Mouse (Mus musculus): ENCODE data around the gene Kif26a.

Gene Kif26a

DNA sequence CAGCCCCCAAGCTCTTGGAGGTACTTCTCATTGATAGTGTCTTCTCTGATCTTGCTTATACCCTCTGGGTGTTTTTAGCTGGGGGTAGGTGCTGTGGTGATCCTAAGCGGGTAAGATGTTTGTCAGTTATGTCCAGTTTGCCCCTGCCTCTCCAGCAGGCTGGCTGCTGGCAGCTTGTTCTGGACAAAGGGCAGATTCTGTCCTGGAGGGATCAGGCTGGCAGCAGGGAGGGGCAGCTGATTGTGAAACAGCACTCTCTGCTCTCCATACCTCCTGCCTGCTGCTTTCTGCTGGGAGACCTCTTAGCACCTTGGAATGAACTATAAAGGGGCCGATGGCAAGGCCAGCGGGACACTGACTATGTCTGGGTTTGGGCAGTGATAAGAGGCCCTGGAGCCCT, 71.7 kb downstream of the Kif26a start:
- DNase-seq (ENCODE audit: low spot score in 2 of 2), result peak in 1 of 2 experiments; percentile 21

DNA sequence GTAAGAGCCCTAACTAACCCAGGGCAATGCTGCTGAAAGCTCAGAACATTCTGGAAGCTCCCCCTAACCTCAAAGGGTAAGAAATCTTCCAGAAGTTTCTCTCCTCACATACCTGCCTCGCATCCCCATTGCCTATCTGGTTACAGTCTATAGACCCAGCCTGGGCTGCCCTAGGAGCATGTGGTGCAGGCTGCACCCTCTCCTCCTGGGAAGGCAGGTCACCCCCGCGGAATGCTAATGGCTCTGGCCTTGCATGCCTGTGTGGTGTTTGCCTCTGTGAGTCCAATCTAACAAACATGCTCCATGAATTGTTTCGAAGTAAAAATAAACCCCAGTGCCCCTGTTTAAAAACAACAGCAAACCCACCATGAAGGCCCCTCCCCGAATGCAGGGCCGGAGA, 75.3 kb downstream of the Kif26a start:
- DNase-seq (ENCODE audit: low spot score in 2 of 2), result no peak

DNA sequence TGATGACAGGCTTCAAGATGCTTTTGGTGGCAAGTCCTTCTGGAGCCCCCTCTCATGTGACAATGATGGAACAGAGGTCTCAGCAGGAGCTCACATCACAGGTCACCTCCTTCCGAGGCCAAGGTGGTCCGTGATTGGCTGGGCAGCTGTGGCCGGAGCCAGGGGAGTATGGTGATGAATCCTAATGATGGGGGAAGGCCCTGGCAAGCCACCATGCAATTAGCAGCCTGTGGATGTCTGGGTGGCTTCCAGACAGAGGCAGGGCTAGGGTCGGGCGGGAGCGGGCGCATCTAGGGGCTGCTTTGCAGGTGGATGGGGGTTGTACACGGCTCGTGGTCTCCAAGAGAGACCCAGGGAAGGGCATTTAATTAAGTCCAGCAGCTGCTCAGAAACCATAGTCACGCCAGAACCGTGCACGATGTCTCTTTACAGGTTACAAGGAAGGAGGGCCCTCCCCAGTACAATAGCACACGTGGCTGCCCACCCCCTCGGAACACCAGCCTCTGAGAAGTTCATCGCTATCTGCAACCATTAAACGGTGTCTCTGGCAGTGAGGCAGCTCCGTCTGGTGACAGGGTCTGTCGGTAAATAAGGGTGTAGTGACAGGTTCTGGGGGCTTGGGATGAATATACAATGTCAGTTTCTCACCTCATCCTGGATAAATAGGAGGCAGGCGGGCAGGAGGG, 75.9 kb downstream of the Kif26a start:
- no peak for DNase-seq (ENCODE audit: low spot score in 2 of 2)

- DNase-seq (ENCODE audit: low spot score in 2 of 2), result no peak
These were observed 77.8 kb downstream of the Kif26a start for GRCm38 (mm10) chr12:112223721-112224337.

GRCm38 (mm10) chr12:112226238-112226637, 80.2 kb downstream of the Kif26a start:
- no peak for DNase-seq (ENCODE audit: low spot score in 2 of 2)

DNA sequence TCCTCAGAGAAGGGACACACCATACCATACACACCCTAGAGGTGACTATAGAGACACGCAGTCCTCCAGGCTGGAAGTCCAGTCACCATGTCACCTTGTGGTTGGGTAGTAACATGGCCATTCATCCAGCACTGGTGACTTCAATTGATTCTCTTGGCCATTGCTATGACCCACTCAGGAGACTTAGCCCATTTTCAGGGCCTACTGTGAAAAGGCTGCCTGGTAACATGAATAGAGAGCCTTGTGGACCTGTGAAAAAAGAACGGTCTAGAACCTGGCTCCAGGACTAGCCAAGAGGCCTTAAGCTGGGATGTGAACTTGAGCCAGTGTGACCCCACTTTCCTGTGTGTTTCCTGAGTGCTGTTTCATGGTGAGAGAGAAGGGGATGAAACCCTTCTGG, 80.6 kb downstream of the Kif26a start:
- DNase-seq (ENCODE audit: low spot score in 2 of 2), result no peak

- DNase-seq (ENCODE audit: low spot score in 2 of 2), result no peak
These were observed 83.1 kb downstream of the Kif26a start for GRCm38 (mm10) chr12:112229084-112229483.

DNA sequence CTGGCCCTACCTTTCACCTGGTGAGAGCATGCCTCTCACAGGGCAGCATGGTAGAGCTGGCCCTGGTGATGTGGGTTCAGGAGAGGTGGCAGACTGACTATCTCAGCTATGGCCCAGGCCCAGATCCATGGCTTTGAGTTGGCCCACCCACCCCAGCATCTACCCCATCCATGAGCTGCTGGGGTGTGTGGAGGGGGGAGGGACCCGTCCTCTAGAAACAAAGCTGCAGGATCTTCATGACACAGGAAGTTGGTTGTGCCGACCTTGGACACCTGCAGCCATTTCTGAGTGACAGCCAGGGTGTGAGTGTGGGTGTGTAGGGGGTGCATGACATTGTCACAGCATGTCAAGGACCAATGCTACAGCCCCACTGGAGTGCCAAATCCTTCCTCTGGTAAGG, 84.2 kb downstream of the Kif26a start:
- DNase-seq (ENCODE audit: low spot score in 2 of 2), result no peak
